Mouse (Mus musculus): ENCODE data around the gene Zfp369. TPM values are rescaled to one million over a fixed set of nuclear protein-coding genes. Genes with fewer than 3 reads are reported as not detected.
"Not testable (repeated sequence)": the region's sequence is repeated elsewhere in the genome, so short reads cannot be mapped to it uniquely, and the experiment has no call there.

The Zfp369 gene
- polyA plus RNA-seq, 1 experiment from 2014 or later, result 17.6 TPM

DNA sequence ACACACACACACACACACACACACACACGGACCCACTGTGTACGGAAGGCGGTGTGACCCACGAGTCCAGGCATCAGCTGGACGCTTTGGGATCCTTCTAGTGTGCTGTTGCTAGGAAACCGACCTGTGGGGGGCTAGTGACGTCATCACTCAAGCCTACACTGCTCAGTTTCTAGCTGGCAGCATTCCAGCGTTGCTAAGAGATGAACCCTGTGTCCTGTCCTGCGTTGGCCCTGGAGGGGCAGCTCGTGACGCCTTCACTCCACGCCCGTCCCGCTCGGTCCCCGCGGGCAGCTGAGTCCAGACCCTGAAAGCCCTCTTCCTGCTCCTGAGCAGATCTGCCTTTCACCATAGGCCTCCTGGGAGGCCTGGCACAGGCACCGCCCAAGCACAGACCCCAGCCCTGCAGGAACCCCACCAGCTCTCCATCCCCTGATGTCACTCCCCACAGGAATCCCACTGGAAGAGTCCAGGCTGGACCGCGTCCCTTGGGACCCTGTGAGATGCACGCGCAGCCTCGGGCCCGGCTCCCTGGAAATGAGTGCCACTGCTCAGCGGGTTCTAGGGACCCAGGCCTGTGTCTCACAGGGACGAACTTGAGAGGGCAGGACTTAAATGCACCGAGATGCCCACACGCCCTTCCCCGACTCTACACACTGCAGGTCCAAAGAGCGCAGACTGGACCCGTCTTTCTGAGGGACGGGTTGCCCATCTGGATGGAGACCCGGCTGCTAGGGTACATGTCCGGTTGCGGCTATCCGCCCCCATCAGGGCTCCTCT, 20.2 kb upstream of the Zfp369 start:
- WGBS, result 32% methylated on average over 36 of the region's 36 CpGs
- Histone ChIP-seq H3K27ac (ENCODE audit: low read depth, low read length) (no peak overlapping the region), H3K36me3 (ENCODE audit: control insufficient read depth, insufficient read depth, low read length) (no peaks in the 10 kb centered on the region)

DNA sequence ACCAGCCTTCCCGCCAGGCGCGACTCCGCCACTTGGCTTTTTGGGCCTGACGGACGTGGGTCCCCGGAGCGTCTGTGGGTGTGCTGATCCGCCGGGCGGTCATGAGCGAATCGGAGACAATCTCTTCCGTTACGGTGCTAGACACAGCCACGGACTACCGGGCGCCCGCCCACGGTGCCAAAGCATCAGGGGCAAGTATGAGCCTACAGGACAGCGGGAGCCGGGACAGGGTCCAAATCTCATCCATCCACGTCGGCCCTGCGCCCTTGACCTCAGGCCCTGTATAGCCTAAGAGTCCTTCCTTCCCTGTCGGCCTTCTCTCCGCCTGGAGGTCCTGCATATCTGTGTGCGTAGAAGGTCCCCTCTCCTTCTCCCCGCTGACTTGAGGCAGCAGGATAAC, 19.4 kb upstream of the Zfp369 start, which contains the start of gene Gm10775:
Gene Gm10775 (plus strand): TSS at position 301 of the 400 bp plus-strand sequence.
- DNase-seq (ENCODE audit: low spot score) (no peak), ATAC-seq (no peak)
- H3K9ac ChIP-seq (ENCODE audit: low read length), result no peak within 1 kb of the TSS
- 54% methylated on average over 29 of the region's 29 CpGs for WGBS
- no peaks in the 10 kb centered on the region for H3K36me3 ChIP-seq (ENCODE audit: control insufficient read depth, insufficient read depth, low read length)
- no peak within 1 kb of the TSS for H3K27ac ChIP-seq (ENCODE audit: low read depth, low read length)
- H3K9me3 ChIP-seq (replicated peaks; ENCODE audit: control insufficient read depth, low read length), result peaks cover 63% of the 10 kb centered on the region
- H3K4me1 ChIP-seq (ENCODE audit: control insufficient read depth, insufficient read depth, low read length), result no peaks in the 10 kb centered on the region
- 0 out of 2 replicates have a peak within 1 kb of the TSS, but pooled peaks have one; percentile 6 for H3K4me3 ChIP-seq (ENCODE audit: low read depth, low read length)
- H3K4me2 ChIP-seq (ENCODE audit: low read length), result peak within 1 kb of the TSS; percentile 36
- no peaks in the 10 kb centered on the region for H3K27me3 ChIP-seq (replicated peaks; ENCODE audit: control insufficient read depth, insufficient read depth, low read length)

More for the DNA sequence above, 20.2 kb upstream of the Zfp369 start:
- peaks cover 59% of the 10 kb centered on the region for H3K9me3 ChIP-seq (replicated peaks; ENCODE audit: control insufficient read depth, low read length)
- no peaks in the 10 kb centered on the region for H3K4me1 ChIP-seq (ENCODE audit: control insufficient read depth, insufficient read depth, low read length)
- H3K9ac ChIP-seq (ENCODE audit: low read length), result no peak overlapping the region
- ATAC-seq, result peak; percentile 82
- 0 out of 2 replicates have a peak overlapping the region, but pooled peaks have one; percentile 6 for H3K4me3 ChIP-seq (ENCODE audit: low read depth, low read length)
- peak; percentile 70 for DNase-seq (ENCODE audit: low spot score)
- H3K27me3 ChIP-seq (replicated peaks; ENCODE audit: control insufficient read depth, insufficient read depth, low read length), result no peaks in the 10 kb centered on the region
- H3K4me2 ChIP-seq (ENCODE audit: low read length), result peak overlapping the region; percentile 36

DNA sequence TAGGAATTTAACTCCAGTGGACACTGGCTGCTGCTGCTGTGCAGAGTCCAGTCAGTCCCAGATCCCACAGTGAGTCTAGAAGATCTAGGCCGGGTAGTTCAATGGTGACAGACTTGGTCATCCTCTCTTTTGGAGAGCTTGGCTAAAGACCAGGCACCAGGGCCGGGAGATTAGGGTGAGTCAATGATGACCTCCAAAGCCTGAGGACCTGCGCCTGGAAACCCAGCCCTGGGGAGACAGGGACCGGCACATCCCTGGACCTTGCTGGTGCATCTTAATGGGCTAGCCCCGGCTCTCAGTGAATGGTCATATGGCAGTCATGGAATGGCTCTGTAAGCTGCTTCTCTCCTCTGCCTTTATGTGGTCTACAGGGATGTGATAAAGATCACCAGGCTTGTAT, 16.5 kb upstream of the Zfp369 start:
- Histone ChIP-seq H3K9me3 (replicated peaks; ENCODE audit: control insufficient read depth, low read length) (peaks cover 78% of the 10 kb centered on the region), H3K4me2 (ENCODE audit: low read length) (no peak overlapping the region), H3K27me3 (replicated peaks; ENCODE audit: control insufficient read depth, insufficient read depth, low read length) (no peaks in the 10 kb centered on the region), H3K4me1 (ENCODE audit: control insufficient read depth, insufficient read depth, low read length) (no peaks in the 10 kb centered on the region), H3K9ac (ENCODE audit: low read length) (no peak overlapping the region), H3K36me3 (ENCODE audit: control insufficient read depth, insufficient read depth, low read length) (no peaks in the 10 kb centered on the region), H3K27ac (ENCODE audit: low read depth, low read length) (no peak overlapping the region), H3K4me3 (ENCODE audit: low read depth, low read length) (no peak overlapping the region)
- WGBS, result 98% methylated on average over 5 of the region's 5 CpGs
- no peak for DNase-seq (ENCODE audit: low spot score)
- ATAC-seq, result no peak

DNA sequence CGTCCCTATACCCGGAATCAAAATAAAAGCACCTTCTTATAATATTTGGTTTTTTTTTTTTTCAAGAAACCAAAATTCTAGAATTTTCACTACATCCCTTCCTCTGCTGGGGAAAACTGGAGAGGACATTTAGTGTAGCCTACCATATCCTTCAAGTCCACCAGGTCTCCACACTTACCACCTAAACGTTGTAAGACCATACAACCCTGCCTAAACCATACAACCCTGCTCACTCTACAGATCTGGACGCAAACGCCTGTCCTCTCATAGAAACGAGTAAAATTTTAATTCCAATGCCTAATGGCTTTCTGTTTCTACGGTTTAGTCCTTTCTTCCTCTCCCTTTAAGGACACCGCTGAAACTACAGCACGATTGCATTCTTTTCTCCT, 626 bp upstream of the Zfp369 start:
- Histone ChIP-seq H3K4me1 (ENCODE audit: control insufficient read depth, insufficient read depth, low read length) (0 out of 2 replicates have a peak, but pooled peaks cover 2% of the 10 kb centered on the region), H3K27me3 (replicated peaks; ENCODE audit: control insufficient read depth, insufficient read depth, low read length) (no peaks in the 10 kb centered on the region), H3K36me3 (ENCODE audit: control insufficient read depth, insufficient read depth, low read length) (peaks cover 8% of the 10 kb centered on the region; the same call in 1 of the 2 replicates), H3K4me2 (ENCODE audit: low read length) (peak overlapping the region; percentile 58), H3K4me3 (ENCODE audit: low read depth, low read length) (peak overlapping the region; percentile 59), H3K27ac (ENCODE audit: low read depth, low read length) (peak overlapping the region; percentile 85; the same call in 1 of the 2 replicates), H3K9ac (ENCODE audit: low read length) (peak overlapping the region; percentile 77), H3K9me3 (replicated peaks; ENCODE audit: control insufficient read depth, low read length) (peaks cover 16% of the 10 kb centered on the region)
- DNase-seq (ENCODE audit: low spot score) (no peak), ATAC-seq (peak; percentile 43)
- 15% methylated on average over 9 of the region's 9 CpGs for WGBS

DNA sequence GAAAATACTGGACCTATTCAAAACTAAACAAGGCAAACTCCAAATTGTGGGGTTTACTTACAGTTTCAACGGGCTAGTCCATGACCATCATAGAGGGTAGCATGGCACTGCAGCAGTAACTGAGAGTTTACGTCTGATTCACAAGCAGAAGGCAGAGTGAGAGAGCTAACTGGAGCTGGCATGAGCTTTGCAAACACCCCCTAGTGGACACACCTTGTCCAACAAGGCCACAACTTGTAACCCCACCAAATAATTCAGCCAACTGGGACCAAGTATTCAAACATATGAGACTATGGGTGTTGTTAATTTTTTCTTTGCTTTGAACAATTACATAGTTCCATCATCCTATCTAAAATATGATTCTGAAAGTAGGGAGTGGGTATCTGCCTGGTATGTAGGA, 8.2 kb downstream of the Zfp369 start:
- Histone ChIP-seq H3K9me3 (replicated peaks; ENCODE audit: control insufficient read depth, low read length) (peaks cover 66% of the 10 kb centered on the region), H3K36me3 (ENCODE audit: control insufficient read depth, insufficient read depth, low read length) (peaks cover 60% of the 10 kb centered on the region), H3K27ac (ENCODE audit: low read depth, low read length) (no peak overlapping the region), H3K4me2 (ENCODE audit: low read length) (no peak overlapping the region), H3K9ac (ENCODE audit: low read length) (no peak overlapping the region), H3K4me3 (ENCODE audit: low read depth, low read length) (no peak overlapping the region), H3K4me1 (ENCODE audit: control insufficient read depth, insufficient read depth, low read length) (no peaks in the 10 kb centered on the region), H3K27me3 (replicated peaks; ENCODE audit: control insufficient read depth, insufficient read depth, low read length) (no peaks in the 10 kb centered on the region)
- 91% methylated on average over 2 of the region's 2 CpGs for WGBS
- ATAC-seq, result no peak
- no peak for DNase-seq (ENCODE audit: low spot score)

DNA sequence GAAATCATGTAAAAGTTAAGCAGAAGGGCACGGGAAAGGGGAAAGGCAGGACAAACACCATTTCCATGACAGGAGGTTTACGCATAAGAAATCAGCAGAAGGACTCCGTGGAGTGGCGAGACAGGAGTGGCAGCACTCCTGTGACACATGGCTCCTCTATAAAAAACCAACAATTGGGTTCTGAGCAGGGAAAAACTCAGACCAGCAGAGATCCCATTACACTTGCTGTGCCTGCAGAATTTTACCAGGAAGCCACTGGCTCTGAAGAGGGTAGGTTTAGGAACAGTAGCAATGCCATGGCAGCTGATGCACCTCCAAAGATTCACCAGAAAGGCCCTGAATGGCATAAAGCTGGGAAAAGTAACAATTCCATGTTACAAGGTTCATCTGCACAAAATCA, 17.7 kb downstream of the Zfp369 start:
- ATAC-seq (no peak), DNase-seq (ENCODE audit: low spot score) (no peak)
- no peak overlapping the region for H3K4me3 ChIP-seq (ENCODE audit: low read depth, low read length)
- H3K9ac ChIP-seq (ENCODE audit: low read length), result no peak overlapping the region
- H3K36me3 ChIP-seq (ENCODE audit: control insufficient read depth, insufficient read depth, low read length), result peaks cover 63% of the 10 kb centered on the region
- WGBS, result 94% methylated on average over 4 of the region's 4 CpGs
- no peak overlapping the region for H3K27ac ChIP-seq (ENCODE audit: low read depth, low read length)
- peaks cover 59% of the 10 kb centered on the region for H3K9me3 ChIP-seq (replicated peaks; ENCODE audit: control insufficient read depth, low read length)
- no peak overlapping the region for H3K4me2 ChIP-seq (ENCODE audit: low read length)
- no peaks in the 10 kb centered on the region for H3K27me3 ChIP-seq (replicated peaks; ENCODE audit: control insufficient read depth, insufficient read depth, low read length)
- H3K4me1 ChIP-seq (ENCODE audit: control insufficient read depth, insufficient read depth, low read length), result no peaks in the 10 kb centered on the region

DNA sequence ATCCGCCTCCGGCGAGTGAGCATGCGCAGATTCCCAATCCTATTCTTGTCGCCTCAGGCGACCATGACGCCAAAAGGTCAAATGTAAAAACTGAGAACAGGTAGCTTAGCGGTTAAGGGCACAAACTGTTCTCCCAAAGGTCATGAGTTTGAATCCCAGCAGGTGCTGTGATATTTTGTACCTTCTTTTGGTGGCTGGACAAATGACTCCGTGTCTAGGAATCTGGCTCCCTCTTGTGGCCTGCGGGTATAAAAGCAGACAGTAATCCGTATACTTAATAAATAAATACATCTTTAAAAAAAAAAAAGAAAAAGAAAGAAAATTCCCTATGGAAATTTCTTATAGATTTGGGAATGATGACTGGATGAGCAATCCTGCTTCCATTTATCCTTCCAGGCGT, 32.2 kb downstream of the Zfp369 start:
- ATAC-seq; H3K4me1 ChIP-seq (ENCODE audit: control insufficient read depth, insufficient read depth, low read length); H3K4me3 ChIP-seq (ENCODE audit: low read depth, low read length); H3K9ac ChIP-seq (ENCODE audit: low read length); H3K27ac ChIP-seq (ENCODE audit: low read depth, low read length); H3K36me3 ChIP-seq (ENCODE audit: control insufficient read depth, insufficient read depth, low read length); H3K27me3 ChIP-seq (replicated peaks; ENCODE audit: control insufficient read depth, insufficient read depth, low read length): not testable (repeated sequence)
- WGBS, result 41% methylated on average over 12 of the region's 12 CpGs
- H3K4me2 ChIP-seq (ENCODE audit: low read length), result peak overlapping the region; percentile 25
- DNase-seq (ENCODE audit: low spot score), result peak; percentile 16
- peaks cover 26% of the 10 kb centered on the region; the same call in 1 of the 2 replicates for H3K9me3 ChIP-seq (replicated peaks; ENCODE audit: control insufficient read depth, low read length)

DNA sequence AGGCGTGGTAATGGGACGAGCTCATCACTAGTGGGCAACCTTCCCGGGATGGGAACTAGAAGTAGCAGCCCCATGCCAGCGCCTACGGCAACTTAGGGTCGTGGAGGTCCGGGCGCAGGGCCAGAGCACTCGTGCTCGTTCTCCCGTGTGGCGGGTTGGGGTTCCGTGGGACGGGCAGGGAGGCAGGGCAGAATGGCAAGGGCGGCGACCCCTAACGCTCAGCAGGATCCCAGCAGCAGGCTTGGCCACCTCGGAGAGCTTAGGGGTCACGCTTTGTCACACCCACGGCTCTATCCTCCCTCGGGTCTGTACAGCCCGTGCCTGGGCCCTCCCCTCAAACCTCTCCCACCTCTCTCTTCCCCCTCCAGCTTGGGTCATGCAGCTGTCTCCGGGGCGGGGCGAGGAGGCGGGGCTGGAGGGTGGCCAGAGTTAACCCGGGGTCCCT, 32.7 kb downstream of the Zfp369 start:
- Histone ChIP-seq H3K27me3 (replicated peaks; ENCODE audit: control insufficient read depth, insufficient read depth, low read length) (no peaks in the 10 kb centered on the region), H3K9me3 (replicated peaks; ENCODE audit: control insufficient read depth, low read length) (peaks cover 21% of the 10 kb centered on the region; the same call in 1 of the 2 replicates), H3K27ac (ENCODE audit: low read depth, low read length) (no peak overlapping the region), H3K36me3 (ENCODE audit: control insufficient read depth, insufficient read depth, low read length) (no peaks in the 10 kb centered on the region), H3K9ac (ENCODE audit: low read length) (no peak overlapping the region), H3K4me3 (ENCODE audit: low read depth, low read length) (no peak overlapping the region), H3K4me2 (ENCODE audit: low read length) (peak overlapping the region; percentile 25), H3K4me1 (ENCODE audit: control insufficient read depth, insufficient read depth, low read length) (no peaks in the 10 kb centered on the region)
- ATAC-seq (no peak), DNase-seq (ENCODE audit: low spot score) (no peak)
- WGBS, result 52% methylated on average over 27 of the region's 27 CpGs

DNA sequence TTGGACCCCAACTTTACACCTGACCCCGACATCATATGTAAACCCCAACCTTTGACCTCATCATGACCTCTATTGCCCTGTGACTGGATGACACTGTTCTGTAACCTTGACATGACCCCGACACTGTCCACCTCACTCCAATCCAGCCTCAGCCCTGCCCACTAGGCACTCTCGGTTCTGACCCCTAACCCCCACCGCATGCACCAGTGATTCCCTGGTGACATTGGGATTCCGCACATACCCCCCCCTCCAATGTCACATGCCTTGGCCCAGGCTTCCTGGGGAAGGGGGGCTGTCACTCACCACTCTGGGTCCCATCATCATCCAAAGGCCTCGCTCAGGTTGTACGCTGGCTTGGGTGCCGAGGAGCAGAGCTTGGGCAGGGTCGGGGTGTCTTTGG, 33.2 kb downstream of the Zfp369 start:
- H3K27ac ChIP-seq (ENCODE audit: low read depth, low read length), result no peak overlapping the region
- H3K4me2 ChIP-seq (ENCODE audit: low read length), result no peak overlapping the region
- H3K4me1 ChIP-seq (ENCODE audit: control insufficient read depth, insufficient read depth, low read length), result no peaks in the 10 kb centered on the region
- no peak for DNase-seq (ENCODE audit: low spot score)
- no peak overlapping the region for H3K9ac ChIP-seq (ENCODE audit: low read length)
- H3K9me3 ChIP-seq (replicated peaks; ENCODE audit: control insufficient read depth, low read length), result peaks cover 19% of the 10 kb centered on the region; the same call in 1 of the 2 replicates
- no peak for ATAC-seq
- no peak overlapping the region for H3K4me3 ChIP-seq (ENCODE audit: low read depth, low read length)
- H3K36me3 ChIP-seq (ENCODE audit: control insufficient read depth, insufficient read depth, low read length), result no peaks in the 10 kb centered on the region
- no peaks in the 10 kb centered on the region for H3K27me3 ChIP-seq (replicated peaks; ENCODE audit: control insufficient read depth, insufficient read depth, low read length)
- 90% methylated on average over 9 of the region's 9 CpGs for WGBS

Data from forebrain, embryonic 14.5 days (tissue).